Mouse (Mus musculus) T-helper 1 cell (primary cell): Measurements from ENCODE around the gene Mkks.

ENCODE experiments used
- in situ Hi-C: fragments of 300-600 bp; cut with MboI, MseI; formaldehyde crosslinking; loops from one replicate; pipeline ENCODE4 v1.15.1; 2025; ENCODE audit warnings: high pct_unique_total_duplicates

Gene Mkks

GRCm38 (mm10) chr2:136835882-136836281 is 55.3 kb downstream of the Mkks start:
- in situ Hi-C loops, result no loop called here

- in situ Hi-C loops, result no loop called here
These were observed 56.5 kb downstream of the Mkks start for GRCm38 (mm10) chr2:136834715-136835075.

GRCm38 (mm10) chr2:136833976-136834714 is 57.0 kb downstream of the Mkks start:
- in situ Hi-C loops, result no loop called here

- in situ Hi-C loops, result no loop called here
These were observed 58.3 kb downstream of the Mkks start for GRCm38 (mm10) chr2:136832936-136833335.

GRCm38 (mm10) chr2:136827612-136828011 is 63.6 kb downstream of the Mkks start:
- in situ Hi-C loops, result no loop called here
